ENCODE assay signal across 8 mouse cellular contexts in the genomic region with DNA sequence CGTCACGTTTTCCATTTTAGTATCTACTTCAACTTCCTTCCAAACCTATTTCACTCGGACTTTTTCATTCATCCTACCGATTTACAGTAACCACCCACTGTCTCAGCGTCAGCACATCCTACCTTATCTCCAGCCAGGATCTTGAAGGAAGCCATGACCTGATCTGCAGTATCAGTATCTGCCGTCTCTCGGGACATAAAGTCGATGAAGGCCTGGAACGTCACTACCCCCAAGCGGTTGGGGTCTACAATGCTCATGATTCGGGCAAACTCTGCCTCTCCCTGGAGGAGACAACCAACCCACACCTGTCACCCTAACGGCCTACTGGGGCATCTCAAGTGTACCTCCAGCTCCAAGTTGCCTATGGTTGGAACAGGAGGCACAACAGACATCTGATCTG. TPM values are rescaled to one million over a fixed set of nuclear protein-coding genes. Genes with fewer than 3 reads are reported as not detected.
DNase-seq lines count a peak whose midpoint lies in the region; ATAC-seq lines count a peak whose summit lies in the region.

No protein-coding gene starts in this region.

- H3K36me3 ChIP-seq in megakaryocyte, embryonic 14.5 days (replicated peaks; ENCODE audit: low read length), result peaks cover 87% of the 10 kb centered on the region
- H3K36me3 ChIP-seq in limb, embryonic 10.5 days, result peaks cover 80% of the 10 kb centered on the region
- peaks cover 61% of the 10 kb centered on the region for H3K36me3 ChIP-seq in stomach, embryonic 14.5 days (ENCODE audit: control insufficient read depth, insufficient read depth, low read length)

- no peaks in the 10 kb centered on the region for H3K9me3 ChIP-seq in megakaryocyte, embryonic 14.5 days
- no peaks in the 10 kb centered on the region for H3K9me3 ChIP-seq in limb, embryonic 10.5 days (replicated peaks)
- H3K9me3 ChIP-seq in stomach, embryonic 14.5 days (ENCODE audit: control insufficient read depth, low read depth, low read length), result no peaks in the 10 kb centered on the region

- peak overlapping the region; percentile 50; the same call in 1 of the 2 replicates for H3K27ac ChIP-seq in limb, embryonic 10.5 days
- H3K27ac ChIP-seq in stomach, embryonic 14.5 days (ENCODE audit: low read length), result no peak overlapping the region

- peak; percentile 21 for DNase-seq in adrenal gland, postnatal 14 days
- DNase-seq in adrenal gland, adult 8-10 months, result no peak
- no peak for DNase-seq in limb, embryonic 10.5 days (ENCODE audit: low spot score)
- no peak for DNase-seq in spleen, postnatal 4 days (ENCODE audit: low spot score in 2 of 2)
- no peak for DNase-seq in lung, adult 18-20 months

- peak overlapping the region; percentile 23; the same call in 1 of the 2 replicates for H3K4me2 ChIP-seq in stomach, embryonic 14.5 days (replicated peaks; ENCODE audit: low read depth, low read length)

- no peak for ATAC-seq in megakaryocyte, adult 5-6 weeks (ENCODE audit: poor library complexity, severe bottlenecking)
- ATAC-seq in stomach, embryonic 14.5 days (ENCODE audit: insufficient number of reproducible peaks, insufficient read depth, low FRiP score, low read depth), result no peak

- peaks cover 28% of the 10 kb centered on the region for H3K4me1 ChIP-seq in megakaryocyte, embryonic 14.5 days
- H3K4me1 ChIP-seq in limb, embryonic 10.5 days, result peaks cover 3% of the 10 kb centered on the region; the same call in 1 of the 2 replicates
- no peaks in the 10 kb centered on the region for H3K4me1 ChIP-seq in stomach, embryonic 14.5 days (ENCODE audit: control insufficient read depth, insufficient read depth, low read length)

- H3K9ac ChIP-seq in stomach, embryonic 14.5 days (replicated peaks; ENCODE audit: low read depth, low read length), result no peak overlapping the region

- peak overlapping the region; percentile 92 for H3K4me3 ChIP-seq in megakaryocyte, embryonic 14.5 days (replicated peaks)
- peak overlapping the region; percentile 69 for H3K4me3 ChIP-seq in limb, embryonic 10.5 days
- H3K4me3 ChIP-seq in stomach, embryonic 14.5 days (ENCODE audit: low read depth, low read length), result peak overlapping the region; percentile 45; the same call in 1 of the 2 replicates

- H3K27me3 ChIP-seq in megakaryocyte, embryonic 14.5 days (replicated peaks), result no peaks in the 10 kb centered on the region
- no peaks in the 10 kb centered on the region for H3K27me3 ChIP-seq in limb, embryonic 10.5 days (ENCODE audit: low read depth, poor library complexity, severe bottlenecking)
- no peaks in the 10 kb centered on the region for H3K27me3 ChIP-seq in stomach, embryonic 14.5 days (ENCODE audit: control insufficient read depth, insufficient read depth, low read length)

- WGBS in limb, embryonic 10.5 days, result 67% methylated on average over 12 of the region's 12 CpGs
- 61% methylated on average over 12 of the region's 12 CpGs for WGBS in stomach, embryonic 14.5 days

RNA-seq across cellular contexts. Expression of a gene that starts 55.9 kb away (rescaled TPM):
- 197 and 204 TPM in 2 replicates for total RNA-seq in adrenal gland, postnatal 14 days (2021)
- 100 to 1,000 TPM; 257 to 328 (median 289) TPM for total RNA-seq in adrenal gland, adult 8-10 months (2022)
- polyA plus RNA-seq in megakaryocyte, embryonic 14.5 days (2012; ENCODE audit: insufficient read depth, low replicate concordance), result 206 and 219 TPM in 2 replicates
- 15.6 and 21.0 TPM in 2 replicates for total RNA-seq in megakaryocyte, adult 5-6 weeks (2015)
- 3.8 and 5.4 TPM in 2 replicates for total RNA-seq in megakaryocyte, adult 5-6 weeks (2017)
- polyA plus RNA-seq in limb, embryonic 10.5 days (2016; fragmentation: Nextera tagmentation; extraction: Ambion mirVana), result 88.4 and 96.4 TPM in 2 replicates
- 228 and 245 TPM in 2 replicates for polyA plus RNA-seq in stomach, embryonic 14.5 days (2014; fragmentation: Nextera tagmentation; extraction: Ambion mirVana)
